ENCODE assay signal across 14 mouse cellular contexts in the genomic region with DNA sequence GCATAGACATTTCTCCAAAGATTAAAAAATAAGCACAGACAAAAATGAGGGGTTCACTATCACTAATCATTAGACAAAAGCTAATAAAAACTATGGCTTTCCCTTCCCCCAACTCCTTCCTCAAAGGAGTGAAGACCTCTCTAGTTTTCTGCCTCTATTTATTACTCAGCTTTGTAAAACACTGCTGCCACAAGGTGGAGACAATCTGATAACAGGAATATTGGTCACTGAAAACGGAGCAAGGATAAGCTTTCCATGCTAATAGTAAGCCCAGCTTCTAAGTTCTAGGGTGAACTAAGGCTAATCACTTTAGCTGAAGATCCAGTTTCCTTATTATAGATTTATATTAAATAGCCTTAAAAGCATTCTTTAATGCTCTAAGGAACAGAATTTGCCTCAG. TPM values are rescaled to one million over a fixed set of nuclear protein-coding genes. Genes with fewer than 3 reads are reported as not detected.
DNase-seq lines count a peak whose midpoint lies in the region; TF ChIP-seq lines count a peak whose summit lies in the region.
"Had no signal": no experiment of that assay in that cellular context is flagged by ENCODE, and none has a peak within 500 bp of the region (broad histone marks: within the 10 kb centered on the region; RNA-seq: fewer than 3 reads in every experiment).

No protein-coding gene starts in this region.

- intact Hi-C loops in left cerebral cortex, adult 2 months (cut with DNase I), result loop anchor here (2.0 kb wide), 1 partner anchor 214 kb away; no protein-coding TSS in a partner anchor
- intact Hi-C loops in left cerebral cortex, postnatal 10 days (cut with DNase I), result no loop called here

- 68% methylated on average over 1 of the region's 1 CpGs for WGBS in limb, embryonic 10.5 days

- no peaks in the 10 kb centered on the region for H3K27me3 ChIP-seq in limb, embryonic 10.5 days (ENCODE audit: low read depth, poor library complexity, severe bottlenecking)
- H3K27me3 ChIP-seq: heart, embryonic 15.5 days; midbrain, embryonic 12.5 days; neural tube, embryonic 12.5 days had no signal

- no peak overlapping the region for H3K4me3 ChIP-seq in left cerebral cortex, adult 2 months
- no peak overlapping the region for H3K4me3 ChIP-seq in limb, embryonic 10.5 days
- H3K4me3 ChIP-seq: heart, embryonic 15.5 days; midbrain, embryonic 12.5 days; neural tube, embryonic 12.5 days had no signal

- H3K9me3 ChIP-seq in limb, embryonic 10.5 days (replicated peaks), result no peaks in the 10 kb centered on the region
- H3K9me3 ChIP-seq: heart, embryonic 15.5 days; midbrain, embryonic 12.5 days; neural tube, embryonic 12.5 days had no signal

- TF ChIP-seq CTCF in left cerebral cortex, adult 2 months (IDR thresholded peaks at IDR 0.05), result peak; percentile 40

- no peak overlapping the region for H3K27ac ChIP-seq in left cerebral cortex, adult 2 months
- H3K27ac ChIP-seq in limb, embryonic 10.5 days, result no peak overlapping the region
- H3K27ac ChIP-seq: heart, embryonic 15.5 days; midbrain, embryonic 12.5 days; neural tube, embryonic 12.5 days had no signal

- peak; percentile 18 for DNase-seq in heart, adult 11 months
- DNase-seq in heart, adult 8-10 months (ENCODE audit: low spot score), result no peak
- no peak for DNase-seq in left cerebral cortex, adult 2 months (ENCODE audit: extremely low spot score in 1 of 2, low spot score in 2 of 2)
- DNase-seq in left cerebral cortex, postnatal 10 days (ENCODE audit: extremely low spot score in 1 of 2, low spot score in 2 of 2), result no peak
- DNase-seq in retina, adult 2 months (ENCODE audit: low read depth, low spot score), result peak; percentile 8
- DNase-seq in retina, embryonic 14.5 days (ENCODE audit: low spot score), result no peak
- no peak for DNase-seq in limb, embryonic 10.5 days (ENCODE audit: low spot score)
- no peak for DNase-seq in frontal cortex, postnatal 25 days (ENCODE audit: low spot score in 2 of 2)
- DNase-seq: cerebellum, adult 9-10 months; kidney, postnatal 14 days; lung, adult 18-20 months had no signal

- peaks cover 6% of the 10 kb centered on the region for H3K4me1 ChIP-seq in limb, embryonic 10.5 days
- H3K4me1 ChIP-seq: neural tube, embryonic 12.5 days had no signal

- peaks cover 3% of the 10 kb centered on the region; the same call in 1 of the 2 replicates for H3K36me3 ChIP-seq in limb, embryonic 10.5 days
- H3K36me3 ChIP-seq: heart, embryonic 15.5 days; midbrain, embryonic 12.5 days; neural tube, embryonic 12.5 days had no signal

RNA-seq across cellular contexts. Expression of a gene that starts 8.3 kb away (rescaled TPM):
- 10 to 100 TPM; 13.0 to 17.6 (median 14.7) TPM for total RNA-seq in heart, adult 8-10 months (2022)
- total RNA-seq in left cerebral cortex, adult 2 months (2021), result 10 to 100 TPM; 28.3 to 31.2 TPM
- 10 to 100 TPM; 39.8 to 41.9 TPM for total RNA-seq in left cerebral cortex, postnatal 10 days (2021)
- 95.1 and 111 TPM in 2 replicates for polyA plus RNA-seq in limb, embryonic 10.5 days (2016; fragmentation: Nextera tagmentation; extraction: Ambion mirVana)

Comparison
In these comparisons a context has a peak if more than half of its experiments do, and no peak if none do; other contexts are left out.
1. DNase-seq: peak in heart, adult 11 months (single experiment) and retina, adult 2 months (single experiment); none in heart, adult 8-10 months (single experiment), left cerebral cortex, adult 2 months (0 of 2), left cerebral cortex, postnatal 10 days (0 of 2), retina, embryonic 14.5 days (single experiment), limb, embryonic 10.5 days (single experiment) and frontal cortex, postnatal 25 days (0 of 2).